Mouse (Mus musculus): ENCODE results near the gene Tmem175.

Tmem175 gene

GRCm38 (mm10) chr5:108654444-108654990 is 24.9 kb downstream of the Tmem175 start:
- no peak for DNase-seq

- DNase-seq, result no peak
These were observed 25.8 kb downstream of the Tmem175 start for GRCm38 (mm10) chr5:108655381-108655780.

GRCm38 (mm10) chr5:108655891-108656650 is 26.5 kb downstream of the Tmem175 start:
- DNase-seq, result no peak

- DNase-seq, result no peak
These were observed 27.8 kb downstream of the Tmem175 start for GRCm38 (mm10) chr5:108657406-108657805.

GRCm38 (mm10) chr5:108658611-108659010 is 29.0 kb downstream of the Tmem175 start:
- no peak for DNase-seq

- DNase-seq, result no peak
These were observed 30.4 kb downstream of the Tmem175 start, which contains the start of gene Idua for GRCm38 (mm10) chr5:108659698-108660631. Idua (plus strand) TSS chr5:108660331.

GRCm38 (mm10) chr5:108660632-108661268 is 31.2 kb downstream of the Tmem175 start:
- DNase-seq, result peak; percentile 93

GRCm38 (mm10) chr5:108662772-108663171 is 33.2 kb downstream of the Tmem175 start:
- DNase-seq, result no peak

- DNase-seq, result no peak
These were observed 35.5 kb downstream of the Tmem175 start for GRCm38 (mm10) chr5:108665066-108665465.

GRCm38 (mm10) chr5:108667370-108667769 is 37.8 kb downstream of the Tmem175 start:
- DNase-seq, result no peak

- DNase-seq, result no peak
These were observed 38.9 kb downstream of the Tmem175 start for GRCm38 (mm10) chr5:108668387-108668932.

- DNase-seq, result peak; percentile 92
These were observed 39.7 kb downstream of the Tmem175 start, which contains the start of gene Dgkq for GRCm38 (mm10) chr5:108668977-108669936. Dgkq (minus strand) TSS chr5:108669672.

GRCm38 (mm10) chr5:108669986-108670385 is 40.4 kb downstream of the Tmem175 start:
- DNase-seq, result no peak

GRCm38 (mm10) chr5:108670785-108671184 is 41.2 kb downstream of the Tmem175 start:
- no peak for DNase-seq

- DNase-seq, result no peak
These were observed 42.2 kb downstream of the Tmem175 start for GRCm38 (mm10) chr5:108671757-108672156.

- DNase-seq, result no peak
These were observed 45.1 kb downstream of the Tmem175 start for GRCm38 (mm10) chr5:108674624-108675023.

GRCm38 (mm10) chr5:108675251-108675816 is 45.8 kb downstream of the Tmem175 start, which contains the start of gene Slc26a1:
Slc26a1 (minus strand) TSS chr5:108675569.
- DNase-seq, result no peak

- no peak for DNase-seq
These were observed 47.4 kb downstream of the Tmem175 start for GRCm38 (mm10) chr5:108676772-108677498.

- peak; percentile 91 for DNase-seq
These were observed 48.2 kb downstream of the Tmem175 start for GRCm38 (mm10) chr5:108677605-108678295.

Data from layer of hippocampus, adult 9-11 months (tissue).